Comparison of ENCODE assay signal across 24 mouse cellular contexts in genomic region chr17:43400483-43400882, GRCm38 (mm10). TPM values are rescaled to one million over a fixed set of nuclear protein-coding genes. Genes with fewer than 3 reads are reported as not detected.
A peak's percentile ranks its signal among the peaks of the same experiment; 100 is the strongest.
DNase-seq lines count a peak whose midpoint lies in the region; ATAC-seq and TF ChIP-seq lines count a peak whose summit lies in the region.
"Had no signal": no experiment of that assay in that cellular context is flagged by ENCODE, and none has a peak within 500 bp of the region (broad histone marks: within the 10 kb centered on the region; RNA-seq: fewer than 3 reads in every experiment).

No protein-coding gene starts in this region.

- no peaks in the 10 kb centered on the region for H3K9me3 ChIP-seq in heart, embryonic 15.5 days (replicated peaks)
- H3K9me3 ChIP-seq in heart, embryonic 11.5 days (replicated peaks; ENCODE audit: control insufficient read depth, low read length), result no peaks in the 10 kb centered on the region
- H3K9me3 ChIP-seq: embryonic facial prominence, embryonic 10.5 days; forebrain, embryonic 10.5 days; limb, embryonic 13.5 days; liver, embryonic 12.5 days; lung, embryonic 15.5 days; midbrain, embryonic 12.5 days had no signal

- peaks cover 21% of the 10 kb centered on the region for H3K4me1 ChIP-seq in heart, embryonic 15.5 days (replicated peaks)
- H3K4me1 ChIP-seq in heart, embryonic 11.5 days (ENCODE audit: control insufficient read depth, insufficient read depth, low read length), result peaks cover 21% of the 10 kb centered on the region
- H3K4me1 ChIP-seq: limb, embryonic 13.5 days; lung, embryonic 15.5 days had no signal

- ATAC-seq in heart, embryonic 15.5 days (replicated peaks; ENCODE audit: insufficient number of reproducible peaks, insufficient read depth, low FRiP score, low read depth), result 0 out of 2 replicates have a peak, but pooled peaks have one; percentile 34
- ATAC-seq in heart, embryonic 11.5 days (replicated peaks; ENCODE audit: insufficient number of reproducible peaks, low FRiP score, low TSS enrichment), result no peak; the same call in 1 of the 2 replicates
- ATAC-seq in erythroid progenitor cell, adult 5-6 weeks (replicated peaks; ENCODE audit: low FRiP score, poor library complexity, severe bottlenecking), result no peak
- ATAC-seq: intestine, postnatal 0 days; liver, embryonic 12.5 days had no signal

- no peak overlapping the region for H3K9ac ChIP-seq in heart, embryonic 15.5 days
- H3K9ac ChIP-seq in heart, embryonic 11.5 days (ENCODE audit: low read depth, low read length), result no peak overlapping the region
- H3K9ac ChIP-seq: limb, embryonic 13.5 days; liver, embryonic 12.5 days; lung, embryonic 15.5 days; midbrain, embryonic 12.5 days had no signal

- no peak for DNase-seq in gastrocnemius, adult 2 months
- no peak for DNase-seq in gastrocnemius, postnatal 10 days
- peak; percentile 52 for DNase-seq in lung, postnatal 36 days
- no peak for DNase-seq in lung, postnatal 25 days (ENCODE audit: low spot score)
- DNase-seq: adrenal gland, postnatal 36 days; cerebellum, adult 11-12 months; cerebellum, postnatal 10 days; kidney, postnatal 4 days; right cerebral cortex, postnatal 14 days; thymus, adult 2 months; thymus, postnatal 4 days had no signal

- H3K27ac ChIP-seq in gastrocnemius, adult 2 months, result no peak overlapping the region
- H3K27ac ChIP-seq in heart, embryonic 15.5 days, result no peak overlapping the region
- no peak overlapping the region for H3K27ac ChIP-seq in heart, embryonic 11.5 days (ENCODE audit: low read depth, low read length)
- H3K27ac ChIP-seq: embryonic facial prominence, embryonic 10.5 days; forebrain, embryonic 10.5 days; limb, embryonic 13.5 days; liver, embryonic 12.5 days; lung, embryonic 15.5 days; midbrain, embryonic 12.5 days; stomach, postnatal 0 days had no signal

- TF ChIP-seq CTCF in gastrocnemius, adult 2 months (IDR thresholded peaks at IDR 0.05), result no peak

- intact Hi-C loops in gastrocnemius, adult 2 months (cut with DNase I), result loop anchor here (5.0 kb wide), 1 partner anchor 73 kb away; no protein-coding TSS in a partner anchor

- WGBS in heart, embryonic 15.5 days, result 45% methylated on average over 10 of the region's 10 CpGs
- 42% methylated on average over 10 of the region's 10 CpGs for WGBS in heart, embryonic 11.5 days (ENCODE audit: insufficient replicate concordance)

- H3K27me3 ChIP-seq in heart, embryonic 15.5 days, result no peaks in the 10 kb centered on the region
- no peaks in the 10 kb centered on the region for H3K27me3 ChIP-seq in heart, embryonic 11.5 days (ENCODE audit: control insufficient read depth, insufficient read depth, low read length)
- H3K27me3 ChIP-seq: limb, embryonic 13.5 days; liver, embryonic 12.5 days; lung, embryonic 15.5 days; midbrain, embryonic 12.5 days had no signal

- H3K4me3 ChIP-seq in gastrocnemius, adult 2 months, result peak overlapping the region; percentile 21
- H3K4me3 ChIP-seq in heart, embryonic 15.5 days, result no peak overlapping the region
- H3K4me3 ChIP-seq in heart, embryonic 11.5 days (ENCODE audit: low read depth, low read length), result no peak overlapping the region
- H3K4me3 ChIP-seq: embryonic facial prominence, embryonic 10.5 days; forebrain, embryonic 10.5 days; limb, embryonic 13.5 days; liver, embryonic 12.5 days; lung, embryonic 15.5 days; midbrain, embryonic 12.5 days had no signal

- no peaks in the 10 kb centered on the region for H3K36me3 ChIP-seq in heart, embryonic 15.5 days
- H3K36me3 ChIP-seq in heart, embryonic 11.5 days (ENCODE audit: control insufficient read depth, insufficient read depth, low read length), result no peaks in the 10 kb centered on the region
- H3K36me3 ChIP-seq: embryonic facial prominence, embryonic 10.5 days; forebrain, embryonic 10.5 days; limb, embryonic 13.5 days; liver, embryonic 12.5 days; lung, embryonic 15.5 days; midbrain, embryonic 12.5 days had no signal

- no peak overlapping the region for H3K4me2 ChIP-seq in heart, embryonic 15.5 days
- H3K4me2 ChIP-seq in heart, embryonic 11.5 days, result no peak overlapping the region; the same call in 1 of the 2 replicates
- H3K4me2 ChIP-seq: limb, embryonic 13.5 days; liver, embryonic 12.5 days; lung, embryonic 15.5 days; midbrain, embryonic 12.5 days had no signal

RNA-seq across cellular contexts. Expression of gene Adgrf5, which starts 40.2 kb away (rescaled TPM):
- 10 to 100 TPM; 78.8 to 85.4 TPM for total RNA-seq in gastrocnemius, adult 2 months (2021)
- 10 to 100 TPM; 78.9 to 85.3 TPM for total RNA-seq in gastrocnemius, postnatal 10 days (2021)
- 20.5 and 21.3 TPM in 2 replicates for polyA plus RNA-seq in heart, embryonic 15.5 days (2015; fragmentation: Nextera tagmentation; extraction: Ambion mirVana)
- 13.9 and 20.8 TPM in 2 replicates for polyA plus RNA-seq in heart, embryonic 11.5 days (2014; fragmentation: Nextera tagmentation; extraction: Ambion mirVana)
- total RNA-seq in erythroid progenitor cell, adult 5-6 weeks (2015; ENCODE audit: low replicate concordance), result not detected in 2 replicates
- 0.39 and 1.4 TPM in 2 replicates for total RNA-seq in erythroid progenitor cell, adult 5-6 weeks (2017; ENCODE audit: low replicate concordance)
- total RNA-seq: monocyte, adult 5-6 weeks; neutrophil, adult 5-6 weeks had no signal

Comparison
In these comparisons a context has a peak if more than half of its experiments do, and no peak if none do; other contexts are left out.
1. RNA of gene Adgrf5, which starts 40.2 kb away (total RNA-seq): 78.8 to 85.4 TPM in gastrocnemius, adult 2 months and 78.9 to 85.3 TPM in gastrocnemius, postnatal 10 days; 0.39 to 1.4 TPM in erythroid progenitor cell, adult 5-6 weeks; every median in the first group is over 10 times any median in the second.